In genomic region chr4:141238492-141239387, GRCm38 (mm10) we compare ENCODE assay signal across 7 mouse cellular contexts. TPM values are rescaled to one million over a fixed set of nuclear protein-coding genes. Genes with fewer than 3 reads are reported as not detected.
DNase-seq lines count a peak whose midpoint lies in the region; ATAC-seq lines count a peak whose summit lies in the region.

No protein-coding gene starts in this region.

- H3K27ac ChIP-seq in forebrain, embryonic 12.5 days: no peak overlapping the region
- no peak overlapping the region for H3K27ac ChIP-seq in limb, embryonic 13.5 days
- peak overlapping the region; percentile 80 for H3K27ac ChIP-seq in stomach, embryonic 16.5 days (ENCODE audit: low read length)

- H3K9me3 ChIP-seq in megakaryocyte, embryonic 14.5 days: no peaks in the 10 kb centered on the region
- H3K9me3 ChIP-seq in forebrain, embryonic 12.5 days: no peaks in the 10 kb centered on the region
- no peaks in the 10 kb centered on the region for H3K9me3 ChIP-seq in limb, embryonic 13.5 days
- H3K9me3 ChIP-seq in stomach, embryonic 16.5 days (replicated peaks; ENCODE audit: control insufficient read depth, low read length): no peaks in the 10 kb centered on the region

- peaks cover 81% of the 10 kb centered on the region for H3K27me3 ChIP-seq in megakaryocyte, embryonic 14.5 days (replicated peaks)
- H3K27me3 ChIP-seq in forebrain, embryonic 12.5 days: peaks cover 80% of the 10 kb centered on the region
- H3K27me3 ChIP-seq in limb, embryonic 13.5 days: peaks cover 80% of the 10 kb centered on the region
- H3K27me3 ChIP-seq in stomach, embryonic 16.5 days (ENCODE audit: control insufficient read depth, insufficient read depth, low read length): no peaks in the 10 kb centered on the region

- H3K4me2 ChIP-seq in forebrain, embryonic 12.5 days: peak overlapping the region; percentile 65
- peak overlapping the region; percentile 69 for H3K4me2 ChIP-seq in limb, embryonic 13.5 days (replicated peaks)
- peak overlapping the region; percentile 85 for H3K4me2 ChIP-seq in stomach, embryonic 16.5 days (ENCODE audit: low read depth, low read length)

- H3K36me3 ChIP-seq in megakaryocyte, embryonic 14.5 days (replicated peaks; ENCODE audit: low read length): no peaks in the 10 kb centered on the region
- no peaks in the 10 kb centered on the region for H3K36me3 ChIP-seq in forebrain, embryonic 12.5 days (replicated peaks)
- no peaks in the 10 kb centered on the region for H3K36me3 ChIP-seq in limb, embryonic 13.5 days
- no peaks in the 10 kb centered on the region for H3K36me3 ChIP-seq in stomach, embryonic 16.5 days (ENCODE audit: control insufficient read depth, insufficient read depth, low read length)

- WGBS in forebrain, embryonic 12.5 days: 2% methylated on average over 20 of the region's 20 CpGs
- WGBS in limb, embryonic 13.5 days: 4% methylated on average over 20 of the region's 20 CpGs
- WGBS in stomach, embryonic 16.5 days: 6% methylated on average over 20 of the region's 20 CpGs

- peaks cover 23% of the 10 kb centered on the region for H3K4me1 ChIP-seq in megakaryocyte, embryonic 14.5 days
- H3K4me1 ChIP-seq in forebrain, embryonic 12.5 days: peaks cover 30% of the 10 kb centered on the region
- peaks cover 42% of the 10 kb centered on the region for H3K4me1 ChIP-seq in limb, embryonic 13.5 days
- peaks cover 33% of the 10 kb centered on the region for H3K4me1 ChIP-seq in stomach, embryonic 16.5 days (ENCODE audit: control insufficient read depth, insufficient read depth, low read length)

- H3K4me3 ChIP-seq in megakaryocyte, embryonic 14.5 days (replicated peaks): peak overlapping the region; percentile 90
- H3K4me3 ChIP-seq in forebrain, embryonic 12.5 days (replicated peaks): peak overlapping the region; percentile 37
- H3K4me3 ChIP-seq in limb, embryonic 13.5 days: peak overlapping the region; percentile 49
- H3K4me3 ChIP-seq in stomach, embryonic 16.5 days (replicated peaks; ENCODE audit: low read length): peak overlapping the region; percentile 54

- DNase-seq in retina, postnatal 1 day: no peak
- no peak for DNase-seq in spleen, adult 18-20 months

- ATAC-seq in megakaryocyte, adult 5-6 weeks (ENCODE audit: poor library complexity, severe bottlenecking): no peak
- peak; percentile 9; the same call in 1 of the 2 replicates for ATAC-seq in forebrain, embryonic 12.5 days (ENCODE audit: low FRiP score)
- ATAC-seq in limb, embryonic 13.5 days (ENCODE audit: low FRiP score, low read depth): no peak
- no peak for ATAC-seq in stomach, embryonic 16.5 days (ENCODE audit: insufficient read depth, low FRiP score)

- peak overlapping the region; percentile 36; the same call in 1 of the 2 replicates for H3K9ac ChIP-seq in forebrain, embryonic 12.5 days
- H3K9ac ChIP-seq in limb, embryonic 13.5 days: peak overlapping the region; percentile 64
- peak overlapping the region; percentile 65 for H3K9ac ChIP-seq in stomach, embryonic 16.5 days (ENCODE audit: low read length)

RNA-seq across cellular contexts. Expression of gene Arhgef19, which starts 0.6 kb away (rescaled TPM):
- 0.64 TPM in 1 of 2 replicates, not detected in the other for polyA plus RNA-seq in megakaryocyte, embryonic 14.5 days (2012; ENCODE audit: insufficient read depth, low replicate concordance)
- not detected in 2 replicates for total RNA-seq in megakaryocyte, adult 5-6 weeks (2015)
- total RNA-seq in megakaryocyte, adult 5-6 weeks (2017): not detected in 2 replicates
- polyA plus RNA-seq in forebrain, embryonic 12.5 days (2016; fragmentation: Nextera tagmentation; extraction: Ambion mirVana): 1.9 and 2.6 TPM in 2 replicates
- polyA plus RNA-seq in limb, embryonic 13.5 days (2015; fragmentation: Nextera tagmentation; extraction: Ambion mirVana): 8.1 and 10.9 TPM in 2 replicates
- polyA plus RNA-seq in stomach, embryonic 16.5 days (2015; fragmentation: Nextera tagmentation; extraction: Ambion mirVana): 16.1 and 18.9 TPM in 2 replicates

RNA-seq across cellular contexts. Expression of gene Rsg1, which starts 25.0 kb away (rescaled TPM):
- not detected in 2 replicates for polyA plus RNA-seq in megakaryocyte, embryonic 14.5 days (2012; ENCODE audit: insufficient read depth, low replicate concordance)
- not detected in 2 replicates for total RNA-seq in megakaryocyte, adult 5-6 weeks (2015)
- total RNA-seq in megakaryocyte, adult 5-6 weeks (2017): 0.77 and 0.95 TPM in 2 replicates
- polyA plus RNA-seq in forebrain, embryonic 12.5 days (2016; fragmentation: Nextera tagmentation; extraction: Ambion mirVana): 6.5 and 7.0 TPM in 2 replicates
- 6.1 and 8.4 TPM in 2 replicates for polyA plus RNA-seq in limb, embryonic 13.5 days (2015; fragmentation: Nextera tagmentation; extraction: Ambion mirVana)
- polyA plus RNA-seq in stomach, embryonic 16.5 days (2015; fragmentation: Nextera tagmentation; extraction: Ambion mirVana): 5.5 and 5.6 TPM in 2 replicates

Comparison
In these comparisons a context has a peak if more than half of its experiments do, and no peak if none do; other contexts are left out.
1. H3K4me3 ChIP-seq: peak in every context shown above with its lines; median percentile 90 in megakaryocyte, embryonic 14.5 days; 54 in stomach, embryonic 16.5 days; 49 in limb, embryonic 13.5 days; 37 in forebrain, embryonic 12.5 days.